Mouse (Mus musculus) brain, embryonic 18.5 days (tissue): Measurements from ENCODE around the gene Tnk1.
A peak's percentile ranks its signal among the peaks of the same experiment; 100 is the strongest.
"Not testable (repeated sequence)": the region's sequence is repeated elsewhere in the genome, so short reads cannot be mapped to it uniquely, and the experiment has no call there.

Experiments used
- DNase-seq: peaks from one replicate; pipeline ENCODE4 v3.0.0-alpha.2; 2012; ENCODE audit warnings: low read depth, low spot score

Gene Tnk1

DNA sequence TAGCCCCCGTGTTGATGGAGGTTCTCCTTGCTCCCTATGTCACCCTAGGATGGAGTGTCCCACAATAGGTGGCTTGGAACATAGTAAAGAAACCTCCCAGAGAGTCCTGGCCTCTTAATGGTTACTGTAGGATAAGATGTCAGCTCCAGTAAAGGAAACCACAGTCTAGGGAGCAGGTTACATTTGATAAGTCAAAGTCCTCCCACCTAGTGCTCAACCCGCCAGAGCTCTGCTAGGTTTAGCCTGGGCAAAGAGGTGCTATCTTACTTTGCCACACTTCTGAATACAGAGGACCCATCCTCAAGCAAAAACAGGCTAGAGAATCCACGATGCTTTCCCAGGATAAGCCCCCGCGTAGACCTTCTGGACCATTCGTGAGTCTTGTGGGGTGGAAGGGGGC, 20.4 kb upstream of the Tnk1 start:
- DNase-seq: no peak

DNA sequence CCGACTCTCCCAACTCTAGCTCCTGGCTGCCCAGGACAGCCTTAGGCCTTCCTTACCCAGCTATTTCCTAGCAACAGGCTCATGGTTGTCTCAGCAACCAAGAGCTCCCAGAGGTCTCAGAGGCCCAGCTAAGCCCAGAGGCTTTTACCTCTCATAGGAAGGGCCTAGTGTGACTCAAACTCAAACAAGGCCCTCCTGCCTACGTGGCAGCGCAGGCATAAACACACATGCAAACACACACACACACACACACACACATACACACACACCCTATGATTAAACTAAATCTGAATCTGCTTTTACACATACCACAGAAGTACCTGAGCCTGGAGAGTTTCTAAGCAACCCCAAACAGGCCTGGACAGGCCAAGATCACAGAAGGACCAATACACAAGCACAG, 19.9 kb upstream of the Tnk1 start:
- DNase-seq: no peak

DNA sequence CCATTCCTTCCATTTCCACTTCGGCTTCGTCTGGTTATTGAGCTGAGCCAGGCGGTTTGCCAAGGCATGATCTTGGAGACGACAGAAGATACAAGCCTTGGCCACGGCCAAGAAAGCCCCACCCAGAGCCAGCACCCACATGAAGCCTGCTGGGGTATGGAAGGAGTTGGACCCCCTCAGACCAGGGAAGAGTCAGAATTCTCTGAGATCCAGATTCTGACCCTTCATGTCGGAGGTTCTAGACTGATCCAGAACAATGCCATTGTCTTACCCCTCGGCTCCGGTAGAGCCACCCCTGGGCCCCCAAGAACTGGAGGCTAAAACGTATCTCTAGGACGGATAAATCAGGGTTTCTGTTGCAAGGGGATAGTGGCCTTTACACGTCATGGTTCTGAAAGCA, 19.3 kb upstream of the Tnk1 start, which contains the start of gene Tmem95:
Tmem95 (minus strand) TSS at position 141 of the 400 bp plus-strand sequence.
- no peak for DNase-seq

DNA sequence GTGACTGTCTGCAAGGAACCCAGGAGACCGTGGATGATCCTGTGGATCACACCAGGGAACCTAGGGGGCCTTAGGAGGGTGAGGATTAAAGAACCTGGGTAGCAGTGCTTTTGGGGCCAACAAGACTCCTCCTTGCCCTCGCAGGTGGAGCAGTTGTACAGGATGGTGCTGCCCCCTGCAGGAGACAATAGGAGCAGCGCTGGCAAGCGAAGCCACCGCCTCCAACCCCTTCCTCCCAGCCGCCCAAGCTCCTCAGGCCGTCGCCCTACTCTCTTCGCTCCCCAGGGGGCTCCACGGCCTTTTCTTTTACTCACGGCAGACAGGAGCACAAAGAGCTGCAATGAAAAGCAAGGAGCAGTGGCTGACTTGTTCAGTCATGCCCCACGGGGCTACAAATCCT, 18.3 kb upstream of the Tnk1 start:
- DNase-seq: no peak

DNA sequence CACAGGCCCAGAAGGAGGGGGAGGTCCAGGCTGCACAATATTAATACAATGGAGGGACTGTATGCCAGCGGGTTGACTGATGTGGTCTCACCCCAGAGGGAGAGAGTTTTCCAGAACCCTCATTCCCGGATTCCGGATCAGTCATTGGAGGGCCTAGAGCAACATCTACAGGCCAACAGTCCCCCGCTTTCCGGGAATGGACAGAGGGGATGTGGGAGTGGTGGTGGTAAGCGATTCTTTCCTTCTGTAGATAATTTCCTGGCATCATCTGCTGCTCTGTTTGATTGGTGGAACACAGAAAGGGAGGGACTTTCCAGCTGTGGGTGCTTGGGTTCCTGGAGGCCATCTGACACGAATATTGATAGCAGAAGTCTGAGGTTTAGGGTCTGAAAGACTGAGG, 17.7 kb upstream of the Tnk1 start:
- no peak for DNase-seq

DNA sequence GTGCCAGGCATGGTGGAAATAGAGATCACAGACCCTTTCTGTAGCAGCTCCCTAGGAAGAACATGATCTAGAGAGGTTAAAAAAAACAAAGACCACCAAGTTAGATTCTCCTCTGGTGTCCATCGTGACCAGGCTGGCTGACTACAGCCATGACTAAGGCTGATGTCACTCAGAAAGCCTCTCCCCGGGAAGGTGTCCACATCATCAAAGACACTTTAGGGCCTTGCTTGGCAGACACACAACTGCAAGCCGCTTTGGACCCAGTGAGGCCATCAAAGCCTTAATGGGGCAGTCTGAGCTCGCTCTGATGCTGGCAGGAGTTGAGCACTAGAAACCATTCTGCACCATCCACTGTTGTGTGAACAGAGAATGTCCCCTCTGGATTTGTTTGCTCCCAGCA, 13.9 kb upstream of the Tnk1 start:
- no peak for DNase-seq

DNA sequence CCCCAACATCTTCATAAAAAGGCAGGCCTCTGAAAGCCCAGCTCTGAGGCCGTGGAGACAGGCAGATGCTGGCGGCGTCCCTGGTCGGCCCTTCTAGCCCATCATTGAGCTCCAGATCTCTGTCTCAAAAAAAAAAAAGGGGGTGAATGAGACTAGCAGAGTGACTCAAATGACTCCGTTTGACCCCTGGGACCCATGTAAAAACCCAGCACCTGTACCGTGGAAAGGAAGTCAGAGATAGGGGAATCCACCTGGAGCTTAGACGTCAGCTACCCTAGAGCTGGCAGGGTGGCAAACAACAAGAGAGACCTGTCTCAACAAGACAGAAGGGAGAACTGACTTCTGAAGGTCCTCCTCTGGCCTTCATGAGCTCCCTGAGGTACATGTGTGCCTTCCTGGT, 13.3 kb upstream of the Tnk1 start:
- DNase-seq: no peak

DNA sequence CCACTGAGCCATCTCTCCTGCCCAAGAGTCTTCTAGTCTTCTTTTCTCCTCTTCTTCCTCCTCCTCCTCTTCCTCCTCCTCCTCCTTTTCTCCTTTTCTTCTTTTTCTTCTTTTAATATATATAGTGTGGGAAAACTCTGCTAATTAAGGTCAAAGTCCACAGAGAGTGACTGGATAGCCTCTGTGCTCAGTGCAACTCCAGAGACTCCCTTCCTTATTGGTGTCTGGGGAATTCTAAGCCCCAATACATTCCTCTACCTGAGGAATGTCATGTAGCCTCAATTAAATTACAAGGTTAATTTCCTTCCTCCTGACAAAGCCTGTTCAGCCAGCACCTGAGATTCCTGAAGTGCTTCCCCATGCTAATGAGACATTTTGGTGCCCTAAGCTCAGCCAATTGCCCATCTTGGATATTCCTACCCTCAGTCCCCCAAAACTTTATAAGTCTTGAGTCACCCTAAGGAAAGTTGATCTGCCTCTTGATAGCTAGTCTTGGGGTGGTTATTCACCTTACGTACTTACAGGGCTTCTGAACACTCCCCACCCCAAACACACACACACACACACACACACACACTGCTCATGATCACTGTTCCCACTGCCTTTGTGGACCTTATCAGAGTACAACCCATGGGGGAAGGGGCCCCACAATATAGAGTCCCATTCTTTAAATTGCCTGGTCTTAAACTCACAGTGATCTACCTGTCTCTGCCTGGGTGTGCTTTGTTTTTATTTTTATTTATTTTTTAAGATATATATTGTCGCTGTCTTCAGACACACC, 11.9 kb upstream of the Tnk1 start:
- no peak for DNase-seq

DNA sequence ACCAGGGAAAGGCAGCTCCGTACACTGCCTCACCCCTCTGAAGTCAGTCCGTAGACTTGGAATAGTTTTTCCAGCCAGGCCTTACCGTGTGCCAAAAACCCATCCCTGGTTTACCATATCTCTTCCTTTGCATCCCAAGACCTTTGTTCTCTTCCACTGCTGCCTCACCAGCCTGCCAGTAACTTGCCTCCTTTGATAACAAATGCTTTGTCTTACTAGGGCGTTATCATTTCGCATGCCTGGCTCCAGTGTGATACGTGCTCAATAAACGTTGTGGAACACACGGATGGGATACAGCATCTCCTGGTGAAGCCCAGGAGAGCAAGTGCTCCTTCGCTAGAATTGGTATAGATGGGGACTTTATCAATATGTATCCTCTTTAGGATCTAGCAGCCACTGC, 8.8 kb upstream of the Tnk1 start:
- no peak for DNase-seq

DNA sequence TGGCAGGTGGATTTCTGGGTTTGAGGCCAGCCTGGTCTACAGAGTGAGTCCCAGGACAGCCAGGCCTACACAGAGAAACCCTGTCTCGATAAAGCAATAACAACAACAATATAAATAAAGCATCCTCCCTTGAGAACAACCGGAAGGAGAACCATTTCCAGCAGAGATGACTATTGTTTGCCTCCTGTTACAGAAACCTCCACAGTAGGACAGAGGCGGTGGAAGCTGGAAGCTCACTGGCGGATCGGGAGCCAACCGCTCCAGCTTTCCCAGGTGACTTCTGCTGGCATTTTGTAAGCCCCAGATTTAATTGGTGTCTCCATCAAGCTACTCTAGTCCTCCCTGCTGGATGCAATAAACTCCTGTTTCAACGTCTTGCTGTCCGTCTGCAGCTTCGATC, 7.0 kb upstream of the Tnk1 start:
- DNase-seq: no peak

DNA sequence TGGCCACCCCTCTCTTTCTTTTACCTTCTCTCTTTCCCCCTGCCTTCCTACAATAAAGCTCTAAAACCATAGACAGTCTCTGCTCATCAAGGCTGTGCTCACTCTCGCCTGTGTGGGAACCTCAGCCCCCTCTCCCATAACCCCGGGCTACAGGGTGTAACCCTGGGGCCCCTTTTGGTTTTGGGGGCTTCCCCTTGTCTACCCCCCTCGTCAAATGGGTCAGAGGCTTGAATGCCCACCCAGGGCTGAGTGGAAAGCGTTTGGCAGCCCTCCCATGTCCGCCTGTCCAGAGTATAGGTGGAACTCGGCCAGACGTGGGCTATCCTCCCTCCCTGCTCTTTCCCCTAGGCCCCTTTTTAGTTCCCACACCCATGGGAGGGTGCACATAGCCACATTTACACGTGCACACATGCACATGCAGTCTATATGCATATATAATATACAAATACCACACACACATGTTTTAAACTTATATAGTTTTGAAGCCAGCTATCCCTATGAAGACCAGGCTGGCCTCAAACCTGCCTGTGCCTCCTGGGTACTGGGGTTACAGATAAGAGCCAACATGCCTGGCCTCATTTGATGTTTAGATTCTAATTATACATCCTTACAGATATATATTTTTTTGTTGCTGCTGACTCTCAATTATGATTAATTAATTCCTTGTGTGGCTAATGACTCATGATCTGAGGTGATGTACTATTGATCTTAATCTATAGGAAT, 5.8 kb upstream of the Tnk1 start:
- no peak for DNase-seq

DNA sequence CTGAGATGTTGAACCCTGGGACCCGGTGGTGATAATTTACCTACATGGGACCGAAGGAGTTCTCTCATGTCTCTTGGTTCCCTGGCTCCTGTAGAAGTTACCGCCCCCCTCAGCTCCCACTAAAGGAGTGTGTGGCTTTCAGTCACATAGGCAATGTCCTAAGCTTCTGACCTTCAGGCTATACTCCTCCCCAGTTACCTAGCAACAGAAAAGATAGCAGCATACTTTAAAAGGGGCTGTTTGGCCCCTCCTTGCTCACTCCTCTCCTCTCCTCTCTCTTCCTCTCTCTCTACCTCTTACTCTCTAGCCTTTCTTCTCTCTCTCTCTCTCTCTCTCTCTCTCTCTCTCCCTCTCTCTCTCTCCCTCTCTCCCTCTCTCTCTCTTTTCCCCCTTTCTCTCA, 5.2 kb upstream of the Tnk1 start:
- DNase-seq: not testable (repeated sequence)

DNA sequence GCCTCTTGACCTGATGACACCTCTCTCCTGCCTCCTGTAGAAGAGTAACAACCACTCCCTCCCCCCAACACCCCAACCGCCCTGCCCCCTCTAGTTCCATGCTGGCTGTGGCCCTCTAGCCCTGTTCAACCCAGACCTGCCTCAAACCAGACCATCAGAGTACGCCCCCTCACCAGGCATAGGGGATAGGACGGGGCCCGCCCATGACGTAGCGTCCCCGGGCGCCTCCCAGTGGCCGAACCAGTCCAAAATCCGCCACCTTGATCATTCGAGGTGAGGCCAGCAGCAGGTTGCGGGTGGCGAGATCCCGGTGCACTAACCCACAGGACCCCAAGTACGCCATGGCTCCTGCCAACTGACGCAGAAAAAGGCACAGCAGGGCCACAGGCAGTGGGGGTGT, 3.2 kb downstream of the Tnk1 start:
- no peak for DNase-seq

DNA sequence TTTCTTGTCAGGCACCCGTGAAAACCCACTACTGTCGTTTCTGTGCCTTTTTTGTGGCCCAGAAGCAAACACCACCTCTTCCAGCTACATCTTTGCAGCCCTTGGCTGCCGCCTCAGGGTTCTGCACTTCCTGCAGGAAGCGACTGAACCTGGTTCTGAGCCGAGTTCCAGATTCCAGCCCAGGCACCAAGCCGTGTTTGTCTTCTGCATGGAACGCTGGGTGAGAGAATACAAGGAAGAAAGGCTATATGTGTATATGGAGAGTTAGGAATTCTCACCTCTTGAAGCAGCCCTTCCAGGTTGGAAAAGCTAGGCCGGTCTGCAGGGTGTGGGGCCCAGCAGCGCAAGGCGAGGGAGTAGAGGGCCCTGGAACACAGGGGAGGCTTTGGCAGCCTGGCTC, 3.9 kb downstream of the Tnk1 start:
- DNase-seq: no peak

DNA sequence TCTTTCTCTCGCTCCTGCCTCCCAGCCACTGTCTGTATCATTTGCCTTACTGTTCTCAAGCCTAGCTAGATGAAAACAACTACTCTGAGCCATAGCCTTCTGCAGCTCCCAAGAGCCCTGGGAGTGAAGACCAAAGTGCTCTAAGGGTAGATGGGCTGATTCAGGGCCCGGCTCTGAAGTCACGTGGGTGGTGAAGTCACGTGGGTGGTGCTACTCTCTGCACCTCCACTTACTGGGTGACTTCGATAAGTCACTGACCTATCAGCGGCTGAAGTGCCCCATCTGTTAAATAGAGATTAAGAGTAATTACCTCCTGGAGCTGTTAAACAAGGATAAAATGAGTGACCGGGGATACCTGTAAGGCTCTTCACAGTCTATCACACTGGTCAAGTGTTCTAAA, 4.5 kb downstream of the Tnk1 start:
- DNase-seq: no peak

DNA sequence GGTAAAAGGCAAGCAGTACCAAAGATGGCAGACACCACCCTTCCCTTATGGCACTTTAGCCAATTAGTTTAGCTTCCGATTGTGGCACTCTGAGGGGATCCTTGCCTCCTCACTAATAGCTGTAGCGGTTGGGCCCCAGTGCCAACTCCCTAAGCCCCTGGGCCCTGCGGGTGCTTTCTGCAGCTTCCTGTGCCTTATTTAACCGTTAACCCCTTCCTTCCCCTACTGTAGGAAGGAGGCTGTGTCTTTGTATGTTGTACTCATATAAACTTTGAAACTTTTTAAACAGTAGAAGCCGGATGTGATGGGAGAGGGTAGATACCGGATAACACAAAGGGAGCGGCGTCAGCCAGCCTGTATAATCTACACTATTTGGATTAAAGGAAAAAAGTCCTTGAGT, 7.8 kb downstream of the Tnk1 start:
- no peak for DNase-seq

DNA sequence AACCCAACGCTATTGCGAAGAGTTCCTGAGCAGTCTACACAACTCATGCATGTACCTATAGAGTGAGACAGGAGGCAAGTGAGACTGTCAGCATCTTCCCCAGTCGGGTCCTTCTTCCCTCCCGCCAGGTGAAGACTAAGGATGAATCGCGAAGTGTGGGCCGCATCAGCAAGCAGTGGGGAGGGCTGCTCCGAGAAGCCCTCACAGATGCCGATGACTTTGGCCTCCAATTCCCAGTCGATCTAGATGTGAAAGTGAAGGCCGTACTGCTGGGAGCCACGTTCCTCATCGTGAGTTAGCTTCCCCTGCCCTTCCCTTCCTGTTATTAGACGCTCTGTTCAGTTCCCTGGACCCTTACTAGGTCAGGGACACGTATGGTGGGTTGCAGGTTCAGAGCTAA, 8.6 kb downstream of the Tnk1 start:
- DNase-seq: no peak

DNA sequence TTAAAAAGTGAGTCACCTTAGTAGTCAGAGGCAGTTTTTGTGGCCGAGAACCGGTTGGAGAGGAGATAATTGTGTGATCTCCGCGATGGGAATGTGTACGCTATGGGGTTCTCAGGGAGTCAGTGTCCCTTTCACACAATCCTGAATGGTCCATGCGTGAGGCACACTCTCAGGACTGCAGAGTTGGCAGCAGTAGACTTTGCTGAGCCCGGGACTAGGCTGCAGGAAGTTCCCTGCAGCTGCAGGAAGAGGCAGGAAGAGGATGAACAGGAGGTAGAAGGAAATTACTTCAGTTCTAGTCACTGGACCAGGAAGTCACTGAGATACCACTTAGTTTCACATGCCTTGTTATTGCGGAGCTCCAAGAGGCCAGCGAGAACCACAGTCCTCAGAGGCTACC, 9.4 kb downstream of the Tnk1 start:
- no peak for DNase-seq

DNA sequence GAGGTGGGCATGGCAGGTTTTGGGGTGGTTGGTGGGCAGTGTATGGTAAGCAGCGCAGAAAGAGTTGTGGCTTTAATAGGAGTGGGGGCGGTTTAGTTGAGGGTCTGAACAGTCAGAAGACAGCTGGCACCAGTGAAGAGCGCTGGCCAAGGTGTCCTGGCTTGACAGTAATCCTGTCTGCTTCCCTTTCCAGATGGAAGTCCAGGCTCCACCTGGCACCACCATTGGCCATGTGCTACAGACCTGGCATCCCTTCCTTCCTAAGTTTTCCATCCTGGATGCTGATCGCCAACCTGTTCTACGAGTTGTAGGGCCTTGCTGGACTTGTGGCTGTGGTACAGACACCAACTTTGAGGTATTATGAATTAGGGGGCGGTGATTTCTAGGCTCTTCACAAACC, 10.5 kb downstream of the Tnk1 start:
- DNase-seq: no peak

DNA sequence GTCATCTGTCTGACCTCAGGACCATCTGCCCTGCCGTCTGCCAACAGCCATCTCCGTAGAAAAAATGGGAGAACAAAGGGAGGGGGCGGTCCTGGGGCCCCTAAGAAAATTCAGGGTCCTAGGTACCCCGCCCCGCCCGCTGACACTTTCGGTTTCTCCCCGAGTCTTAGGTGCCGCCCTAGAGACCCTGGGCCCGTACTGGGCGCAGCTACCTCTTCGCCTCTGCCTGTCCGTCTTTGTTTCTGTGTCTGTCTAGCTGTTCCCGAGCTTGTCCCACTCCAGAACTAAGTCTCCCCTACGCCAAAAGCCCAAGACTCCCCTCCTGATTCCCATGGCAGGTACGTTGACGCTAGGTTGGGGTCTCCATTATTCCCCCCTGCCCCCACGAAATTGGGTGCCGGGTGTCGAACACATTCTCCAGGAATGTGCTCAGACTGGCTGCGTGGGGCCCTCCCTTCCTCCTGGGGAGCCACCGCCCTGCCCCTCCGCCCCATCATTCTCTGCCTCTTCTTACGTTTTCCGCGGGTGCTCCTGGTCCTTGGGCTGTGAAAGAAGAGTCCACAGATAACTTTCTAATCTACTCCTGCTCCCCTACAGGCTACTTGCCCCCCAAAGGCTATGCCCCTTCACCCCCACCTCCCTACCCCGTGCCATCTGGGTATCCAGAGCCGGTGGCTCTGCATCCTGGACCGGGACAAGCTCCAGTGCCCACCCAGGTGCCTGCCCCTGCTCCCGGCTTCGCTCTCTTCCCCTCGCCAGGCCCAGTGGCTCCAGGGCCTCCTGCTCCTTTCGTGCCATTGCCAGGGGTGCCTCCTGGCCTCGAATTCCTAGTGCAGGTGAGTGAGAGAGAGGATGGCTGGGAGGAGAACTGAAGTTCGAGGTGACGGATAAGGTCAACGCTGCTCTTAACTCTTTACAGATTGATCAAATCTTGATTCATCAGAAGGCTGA, 11.5 kb downstream of the Tnk1 start:
- no peak for DNase-seq

DNA sequence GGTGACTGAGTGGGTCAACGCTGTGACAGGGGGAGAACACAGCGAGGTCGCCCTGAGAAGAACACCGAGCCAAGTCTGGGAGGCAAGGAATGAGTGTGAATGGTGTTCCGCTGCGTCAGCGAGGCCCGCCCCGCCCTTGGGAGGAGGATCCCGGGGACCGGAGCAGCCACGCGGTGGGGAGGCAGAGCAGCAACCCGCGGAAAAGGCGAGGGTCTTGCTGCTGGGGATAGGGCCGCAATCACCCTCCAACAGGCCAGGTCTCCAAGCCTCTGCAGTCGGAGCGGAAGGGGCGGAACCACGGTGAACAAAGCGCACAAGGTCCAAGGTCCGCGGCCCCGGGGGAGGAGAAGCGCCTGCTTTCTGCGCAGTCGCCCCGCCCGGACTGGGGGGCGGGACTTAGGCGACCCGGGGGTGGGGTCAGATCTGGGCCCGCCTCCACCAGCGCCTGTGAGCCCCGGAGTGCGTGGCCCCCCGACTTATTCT, 12.3 kb downstream of the Tnk1 start, which contains the start of gene Plscr3:
Plscr3 (plus strand) TSS at position 179 of the 483 bp plus-strand sequence.
- peak; percentile 83 for DNase-seq

DNA sequence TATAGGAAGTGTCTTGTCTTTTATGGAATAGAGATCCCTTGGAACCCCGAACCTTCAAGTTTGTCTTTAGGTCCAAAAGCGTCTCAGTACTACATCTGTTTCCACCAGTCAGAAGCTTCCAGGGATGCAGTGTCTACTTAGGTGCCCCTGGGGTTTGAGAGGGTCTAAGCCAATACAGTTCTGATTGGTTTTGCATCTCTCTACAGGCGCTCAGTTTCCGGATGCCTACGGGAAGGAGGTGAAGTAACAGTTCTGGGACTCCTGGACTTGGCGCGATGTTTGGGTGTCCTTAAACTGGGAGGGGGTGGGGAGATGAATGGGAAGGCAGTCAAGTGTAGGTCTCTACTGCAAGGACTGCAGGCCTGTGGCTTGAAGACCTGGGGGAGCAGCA, 19.8 kb downstream of the Tnk1 start:
- DNase-seq: no peak
